Mouse (Mus musculus) stomach, embryonic 15.5 days (tissue): ENCODE data around the gene Cct3. TPM values are rescaled to one million over a fixed set of nuclear protein-coding genes. Genes with fewer than 3 reads are reported as not detected.
"Not testable (repeated sequence)": the region's sequence is repeated elsewhere in the genome, so short reads cannot be mapped to it uniquely, and the experiment has no call there.

Experiments used
- ATAC-seq: fragments of 200-750 bp; cut with Nextera tagmentation; 2 replicates; pipeline ENCODE4 v1.8.0; 2017; ENCODE audit warnings: low read depth, moderate number of reproducible peaks, moderate TSS enrichment; ENCODE audit not compliant: insufficient read depth, low FRiP score
- H3K27ac ChIP-seq: fragments of 300-500 bp; sonication (generic); 2 replicates; pipeline ENCODE4 v1.5.1; 2015; ENCODE audit warnings: mild to moderate bottlenecking, inconsistent platforms
- H3K27me3 ChIP-seq: fragments of 300-500 bp; sonication (generic); replicated peaks from 2 replicates; pipeline ENCODE4 v1.6.1; 2015; ENCODE audit warnings: inconsistent platforms
- H3K36me3 ChIP-seq: fragments of 300-500 bp; sonication (generic); 2 replicates; pipeline ENCODE4 v1.6.1; 2015; ENCODE audit warnings: inconsistent platforms
- H3K4me1 ChIP-seq: fragments of 300-500 bp; sonication (generic); 2 replicates; pipeline ENCODE4 v1.6.1; 2015; ENCODE audit warnings: inconsistent platforms
- H3K4me2 ChIP-seq: fragments of 300-500 bp; sonication (generic); 2 replicates; pipeline ENCODE4 v1.6.1; 2015; ENCODE audit warnings: mild to moderate bottlenecking, inconsistent platforms
- H3K4me3 ChIP-seq: fragments of 300-500 bp; sonication (generic); replicated peaks from 2 replicates; pipeline ENCODE4 v1.5.1; 2015; ENCODE audit warnings: inconsistent platforms
- H3K9ac ChIP-seq: fragments of 300-500 bp; sonication (generic); 2 replicates; pipeline ENCODE4 v1.6.1; 2015; ENCODE audit warnings: inconsistent platforms
- H3K9me3 ChIP-seq: fragments of 300-500 bp; sonication (generic); 2 replicates; pipeline ENCODE4 v1.6.1; 2016; ENCODE audit warnings: inconsistent platforms
- WGBS: fragments of 180-500 bp; shearing (Covaris S2); methylation state at CpG from one replicate; pipeline ENCODE4 v1.1.7; 2015; 5-methylcytosine and 5-hydroxymethylcytosine counted together
- polyA plus RNA-seq: library from polyadenylated mRNA; unstranded; fragments of >200 nt; fragmentation: Nextera tagmentation; extraction: Ambion mirVana; gene quantifications from 2 replicates; pipeline ENCODE4 v1.2.1, GENCODE M21; 2015

Cct3 gene
- polyA plus RNA-seq, result 451 and 489 TPM in 2 replicates

GRCm38 (mm10) chr3:88296561-88297318 is at the start of gene Cct3, which contains the start of gene Tsacc:
Cct3 (plus strand) TSS chr3:88297116.
Tsacc (minus strand) TSS chr3:88296999.
- ATAC-seq, result peak; percentile 99
- H3K27me3 ChIP-seq, result no peaks in the 10 kb centered on the region
- WGBS, result under 1% methylated on average over 44 of the region's 44 CpGs
- peak within 1 kb of the TSS; percentile 64 for H3K4me2 ChIP-seq
- peak within 1 kb of the TSS; percentile 88 for H3K9ac ChIP-seq
- H3K9me3 ChIP-seq, result no peaks in the 10 kb centered on the region
- H3K27ac ChIP-seq, result peak within 1 kb of the TSS; percentile 96
- H3K36me3 ChIP-seq, result peaks cover 19% of the 10 kb centered on the region
- peaks cover 9% of the 10 kb centered on the region for H3K4me1 ChIP-seq
- peak within 1 kb of the TSS; percentile 83 for H3K4me3 ChIP-seq

DNA sequence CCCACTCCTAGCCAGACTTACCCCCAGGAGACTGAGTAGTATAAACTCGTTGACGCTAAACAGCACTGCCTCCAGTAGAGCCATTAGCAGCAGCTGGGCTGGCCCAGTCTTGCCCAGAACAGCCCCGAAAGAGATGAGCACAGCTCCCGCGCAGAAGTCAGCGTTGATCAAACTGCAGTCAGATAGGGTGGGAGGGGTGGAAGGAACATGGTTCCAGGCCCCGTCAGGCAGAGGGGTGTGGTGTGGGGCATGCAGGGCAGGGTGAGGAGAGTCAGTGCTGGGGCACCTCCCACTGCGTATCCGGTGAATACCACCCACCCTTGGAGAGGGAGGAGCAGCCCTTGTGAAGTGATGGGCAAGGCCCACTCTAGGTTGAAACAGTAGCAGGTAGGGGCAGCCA is 49.2 kb upstream of the Cct3 start:
- peak; percentile 41; the same call in 1 of the 2 replicates for ATAC-seq
- Histone ChIP-seq H3K4me1 (no peaks in the 10 kb centered on the region), H3K4me2 (no peak overlapping the region), H3K9ac (no peak overlapping the region), H3K27ac (no peak overlapping the region), H3K27me3 (peaks cover 14% of the 10 kb centered on the region), H3K36me3 (no peaks in the 10 kb centered on the region), H3K9me3 (no peaks in the 10 kb centered on the region), H3K4me3 (no peak overlapping the region)
- 46% methylated on average over 9 of the region's 9 CpGs for WGBS

- Histone ChIP-seq H3K27ac (no peak overlapping the region), H3K27me3 (peaks cover 10% of the 10 kb centered on the region), H3K9me3 (no peaks in the 10 kb centered on the region), H3K9ac (no peak overlapping the region), H3K4me1 (no peaks in the 10 kb centered on the region), H3K36me3 (no peaks in the 10 kb centered on the region), H3K4me2 (no peak overlapping the region), H3K4me3 (no peak overlapping the region)
- WGBS, result 80% methylated on average over 11 of the region's 11 CpGs
- no peak for ATAC-seq
Measured at GRCm38 (mm10) chr3:88248406-88248805, 48.5 kb upstream of the Cct3 start.

- no peaks in the 10 kb centered on the region for H3K9me3 ChIP-seq
- H3K4me1 ChIP-seq, result peaks cover 8% of the 10 kb centered on the region
- H3K4me3 ChIP-seq, result no peak overlapping the region
- 67% methylated on average over 6 of the region's 6 CpGs for WGBS
- no peaks in the 10 kb centered on the region for H3K36me3 ChIP-seq
- ATAC-seq, result no peak
- H3K27ac ChIP-seq, result no peak overlapping the region
- H3K27me3 ChIP-seq, result peaks cover 14% of the 10 kb centered on the region
- no peak overlapping the region for H3K9ac ChIP-seq
- no peak overlapping the region for H3K4me2 ChIP-seq
Measured at GRCm38 (mm10) chr3:88252739-88253138, 44.2 kb upstream of the Cct3 start.

GRCm38 (mm10) chr3:88254268-88254926 is 42.5 kb upstream of the Cct3 start, which contains the start of gene Rhbg:
Rhbg (minus strand) TSS chr3:88254709.
- ATAC-seq, result peak; percentile 61; the same call in 1 of the 2 replicates
- H3K27me3 ChIP-seq, result peaks cover 14% of the 10 kb centered on the region
- WGBS, result 2% methylated on average over 34 of the region's 34 CpGs
- H3K4me2 ChIP-seq, result peak within 1 kb of the TSS; percentile 68
- H3K4me1 ChIP-seq, result peaks cover 8% of the 10 kb centered on the region
- H3K36me3 ChIP-seq, result no peaks in the 10 kb centered on the region
- no peak within 1 kb of the TSS for H3K27ac ChIP-seq
- H3K9me3 ChIP-seq, result no peaks in the 10 kb centered on the region
- peak within 1 kb of the TSS; percentile 41 for H3K4me3 ChIP-seq
- peak within 1 kb of the TSS; percentile 20; the same call in 1 of the 2 replicates for H3K9ac ChIP-seq

DNA sequence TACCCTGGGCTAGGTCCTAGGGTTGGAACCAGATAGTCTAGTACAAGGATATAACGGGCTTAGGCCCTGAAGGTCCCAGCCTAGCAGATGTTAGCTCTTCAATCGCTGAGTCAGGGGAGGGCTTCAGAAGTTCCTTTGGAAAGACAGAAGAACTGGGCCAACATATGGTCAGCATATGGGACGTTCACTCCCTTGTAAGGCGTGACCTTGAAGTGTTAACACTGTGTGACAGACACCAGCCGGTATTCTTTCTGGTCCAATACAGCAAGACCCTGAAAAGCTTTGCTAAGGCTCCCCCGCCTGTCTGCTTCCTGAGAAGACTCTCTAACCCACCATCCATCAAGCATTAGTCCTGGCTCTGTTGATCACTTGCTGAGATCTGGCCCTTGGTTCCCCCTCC is 41.0 kb upstream of the Cct3 start:
- no peaks in the 10 kb centered on the region for H3K9me3 ChIP-seq
- no peak overlapping the region for H3K4me3 ChIP-seq
- no peaks in the 10 kb centered on the region for H3K36me3 ChIP-seq
- WGBS, result 53% methylated on average over 6 of the region's 6 CpGs
- H3K9ac ChIP-seq, result no peak overlapping the region
- ATAC-seq, result peak; percentile 61; the same call in 1 of the 2 replicates
- no peak overlapping the region for H3K4me2 ChIP-seq
- peaks cover 14% of the 10 kb centered on the region for H3K27me3 ChIP-seq
- H3K27ac ChIP-seq, result no peak overlapping the region
- peaks cover 8% of the 10 kb centered on the region for H3K4me1 ChIP-seq

GRCm38 (mm10) chr3:88256382-88256781 is 40.5 kb upstream of the Cct3 start:
- no peak overlapping the region for H3K9ac ChIP-seq
- no peak for ATAC-seq
- no peak overlapping the region for H3K4me3 ChIP-seq
- H3K4me1 ChIP-seq, result peaks cover 8% of the 10 kb centered on the region
- no peak overlapping the region for H3K27ac ChIP-seq
- H3K27me3 ChIP-seq, result peaks cover 14% of the 10 kb centered on the region
- no peak overlapping the region for H3K4me2 ChIP-seq
- no peaks in the 10 kb centered on the region for H3K36me3 ChIP-seq
- no peaks in the 10 kb centered on the region for H3K9me3 ChIP-seq
- WGBS, result 64% methylated on average over 7 of the region's 7 CpGs

GRCm38 (mm10) chr3:88262346-88262745 is 34.6 kb upstream of the Cct3 start:
- Histone ChIP-seq H3K27ac (no peak overlapping the region), H3K36me3 (no peaks in the 10 kb centered on the region), H3K4me1 (no peaks in the 10 kb centered on the region), H3K4me3 (no peak overlapping the region), H3K9ac (no peak overlapping the region), H3K27me3 (no peaks in the 10 kb centered on the region), H3K9me3 (no peaks in the 10 kb centered on the region), H3K4me2 (no peak overlapping the region)
- WGBS, result 56% methylated on average over 3 of the region's 3 CpGs
- ATAC-seq, result no peak

- ATAC-seq, H3K4me1 ChIP-seq, H3K9ac ChIP-seq, H3K27ac ChIP-seq, H3K27me3 ChIP-seq, H3K9me3 ChIP-seq, H3K4me3 ChIP-seq, H3K36me3 ChIP-seq, H3K4me2 ChIP-seq: not testable (repeated sequence)
- WGBS, result 79% methylated on average over 6 of the region's 6 CpGs
Measured at GRCm38 (mm10) chr3:88268014-88268413, 28.9 kb upstream of the Cct3 start.

- no peak for ATAC-seq
- WGBS, result 83% methylated on average over 5 of the region's 5 CpGs
- H3K9ac ChIP-seq, result no peak overlapping the region
Measured at GRCm38 (mm10) chr3:88268991-88269390, 27.9 kb upstream of the Cct3 start.

DNA sequence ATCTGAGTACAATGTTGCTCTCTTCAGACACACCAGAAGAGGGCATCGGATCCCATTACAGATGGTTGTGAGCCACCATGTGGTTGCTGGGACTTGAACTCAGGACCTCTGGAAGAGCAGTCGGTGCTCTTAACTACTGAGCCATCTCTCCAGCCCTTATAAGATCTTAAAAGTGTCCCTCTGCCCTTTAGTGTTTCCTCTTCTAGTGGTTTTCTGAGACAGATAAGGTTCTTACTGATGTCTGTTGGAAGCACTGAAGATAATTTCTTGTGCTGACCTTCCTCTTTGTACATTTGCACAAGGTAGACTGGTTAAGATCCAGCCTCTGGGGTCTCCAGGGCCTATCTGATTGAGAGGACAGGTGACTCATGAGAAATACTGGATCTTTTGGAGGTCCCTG is 25.6 kb upstream of the Cct3 start:
- not testable (repeated sequence) for H3K36me3 ChIP-seq, ATAC-seq, H3K4me3 ChIP-seq, H3K9me3 ChIP-seq, H3K27ac ChIP-seq, H3K9ac ChIP-seq, H3K27me3 ChIP-seq, H3K4me2 ChIP-seq, H3K4me1 ChIP-seq
- WGBS, result 86% methylated on average over 2 of the region's 2 CpGs

More at GRCm38 (mm10) chr3:88268991-88269390, 27.9 kb upstream of the Cct3 start:
- H3K9me3 ChIP-seq, result no peaks in the 10 kb centered on the region
- H3K4me1 ChIP-seq, result no peaks in the 10 kb centered on the region
- no peak overlapping the region for H3K4me2 ChIP-seq
- no peaks in the 10 kb centered on the region for H3K36me3 ChIP-seq
- H3K27ac ChIP-seq, result no peak overlapping the region
- H3K27me3 ChIP-seq, result no peaks in the 10 kb centered on the region
- H3K4me3 ChIP-seq, result no peak overlapping the region

- no peak overlapping the region for H3K9ac ChIP-seq
- no peak overlapping the region for H3K4me2 ChIP-seq
- no peaks in the 10 kb centered on the region for H3K27me3 ChIP-seq
- H3K9me3 ChIP-seq, result no peaks in the 10 kb centered on the region
- H3K4me3 ChIP-seq, result no peak overlapping the region
- no peak for ATAC-seq
- 90% methylated on average over 3 of the region's 3 CpGs for WGBS
- H3K4me1 ChIP-seq, result no peaks in the 10 kb centered on the region
- no peaks in the 10 kb centered on the region for H3K36me3 ChIP-seq
- no peak overlapping the region for H3K27ac ChIP-seq
Measured at GRCm38 (mm10) chr3:88271859-88272258, 25.1 kb upstream of the Cct3 start.
